Mouse (Mus musculus) MEL (cell line): ENCODE measurements around the gene Hmbs. TPM values are rescaled to one million over a fixed set of nuclear protein-coding genes. Genes with fewer than 3 reads are reported as not detected.
"Not testable (repeated sequence)": the region's sequence is repeated elsewhere in the genome, so short reads cannot be mapped to it uniquely, and the experiment has no call there.

ENCODE experiments used
- DNase-seq: peaks from one replicate; pipeline ENCODE4 v3.0.0; 2011; ENCODE audit warnings: low read depth, low spot score
- H3K27ac ChIP-seq: 2 replicates; pipeline ENCODE4 v1.5.1; 2012; ENCODE audit warnings: low read depth, mild to moderate bottlenecking, control low read depth, low read length, moderate library complexity; ENCODE audit not compliant: control insufficient read depth
- H3K27me3 ChIP-seq, 2 experiments: fragments of 150-350 bp in 1 of 2; sonication (generic) in 1 of 2; 2 replicates each; pipeline ENCODE4 v1.6.1; 2012; ENCODE audit warnings: low read length in 2 of 2, mild to moderate bottlenecking in 2 of 2, improper control_type of control experiment in 1 of 2, moderate library complexity in 1 of 2; ENCODE audit not compliant: insufficient read depth in 2 of 2, control insufficient read depth in 1 of 2
- H3K36me3 ChIP-seq, 2 experiments: 2 replicates each; pipeline ENCODE4 v1.6.1; 2012 to 2014; ENCODE audit warnings: low read length in 2 of 2, improper control_type of control experiment in 1 of 2, inconsistent platforms in 1 of 2, mild to moderate bottlenecking in 1 of 2; ENCODE audit not compliant: insufficient read depth in 2 of 2, control insufficient read depth in 1 of 2
- H3K4me1 ChIP-seq, 2 experiments: fragments of 150-350 bp in 1 of 2; sonication (generic) in 1 of 2; 2 replicates each; pipeline ENCODE4 v1.6.1; 2012; ENCODE audit warnings: low read length in 2 of 2, improper control_type of control experiment in 1 of 2, mild to moderate bottlenecking in 1 of 2; ENCODE audit not compliant: insufficient read depth in 2 of 2, control insufficient read depth in 1 of 2
- H3K4me3 ChIP-seq, 2 experiments: fragments of 150-350 bp in 1 of 2; sonication (generic) in 1 of 2; 2 replicates each; pipeline ENCODE4 v1.5.1; 2012; ENCODE audit warnings: low read depth in 2 of 2, low read length in 2 of 2, mild to moderate bottlenecking in 2 of 2, moderate library complexity in 2 of 2, control low read depth in 1 of 2, improper control_type of control experiment in 1 of 2; ENCODE audit not compliant: control insufficient read depth in 1 of 2, insufficient read depth in 1 of 2
- H3K79me2 ChIP-seq: 2 replicates; pipeline ENCODE4 v1.6.1; 2012; ENCODE audit warnings: mild to moderate bottlenecking, low read length, moderate library complexity; ENCODE audit not compliant: control insufficient read depth, poor library complexity, insufficient read depth
- H3K9ac ChIP-seq: 2 replicates; pipeline ENCODE4 v1.6.1; 2012; ENCODE audit warnings: low read depth, mild to moderate bottlenecking, control low read depth, low read length, moderate library complexity; ENCODE audit not compliant: control insufficient read depth, poor library complexity, severe bottlenecking
- H3K9me3 ChIP-seq: fragments of 150-350 bp; sonication (generic); replicated peaks from 2 replicates; pipeline ENCODE4 v1.6.1; 2012; ENCODE audit warnings: mild to moderate bottlenecking, low read length, improper control_type of control experiment, moderate library complexity; ENCODE audit not compliant: insufficient read depth
- CTCF ChIP-seq, 3 experiments: IDR thresholded peaks in 2 of 3; conservative IDR thresholded peaks in 1 of 3; 2 replicates each; pipeline ENCODE4 v1.5.1; 2011 to 2012; ENCODE audit warnings: low read length in 3 of 3, low read depth in 2 of 3, mild to moderate bottlenecking in 2 of 3, improper control_type of control experiment in 1 of 3, inconsistent platforms in 1 of 3, mixed read lengths in 1 of 3, moderate library complexity in 1 of 3; ENCODE audit not compliant: control insufficient read depth in 1 of 3, insufficient read depth in 1 of 3, poor library complexity in 1 of 3, severe bottlenecking in 1 of 3
- EP300 ChIP-seq, 2 experiments: IDR thresholded peaks; 2 replicates each; pipeline ENCODE4 v1.6.1; 2011; ENCODE audit warnings: improper control_type of control experiment in 2 of 2, low read length in 2 of 2, low read depth in 1 of 2, mild to moderate bottlenecking in 1 of 2
- GATA1 ChIP-seq: IDR thresholded peaks from 2 replicates; pipeline ENCODE4 v1.6.1; 2011; ENCODE audit warnings: low read depth, low read length, improper control_type of control experiment
- JUND ChIP-seq: IDR thresholded peaks from 2 replicates; pipeline ENCODE4 v1.6.1; 2011; ENCODE audit warnings: low read depth, mild to moderate bottlenecking, improper control_type of control experiment, low read length
- MAZ ChIP-seq: IDR thresholded peaks from 2 replicates; pipeline ENCODE4 v1.6.1; 2012; ENCODE audit warnings: low read depth, mild to moderate bottlenecking, inconsistent platforms, low read length, improper control_type of control experiment
- MYB ChIP-seq: IDR thresholded peaks from 2 replicates; pipeline ENCODE4 v1.6.1; 2011; ENCODE audit warnings: mild to moderate bottlenecking, low read depth, low read length, improper control_type of control experiment
- MYC ChIP-seq: IDR thresholded peaks from 2 replicates; pipeline ENCODE4 v1.6.1; 2011; ENCODE audit warnings: low read depth, mild to moderate bottlenecking, low read length, improper control_type of control experiment, moderate library complexity
- NELFE ChIP-seq: IDR thresholded peaks from 2 replicates; pipeline ENCODE4 v1.6.1; 2011; ENCODE audit warnings: low read depth, low read length, improper control_type of control experiment
- POLR2AphosphoS2 ChIP-seq: IDR thresholded peaks from 2 replicates; pipeline ENCODE4 v1.6.1; 2011; ENCODE audit warnings: low read length, improper control_type of control experiment
- RAD21 ChIP-seq: IDR thresholded peaks from 2 replicates; pipeline ENCODE4 v1.6.1; 2011; ENCODE audit warnings: mild to moderate bottlenecking, low read depth, low read length, improper control_type of control experiment
- SMC3 ChIP-seq: IDR thresholded peaks from 2 replicates; pipeline ENCODE4 v1.6.1; 2011; ENCODE audit warnings: low read depth, low read length, improper control_type of control experiment
- TAL1 ChIP-seq: IDR thresholded peaks from 2 replicates; pipeline ENCODE4 v1.6.1; 2012; ENCODE audit warnings: mild to moderate bottlenecking, inconsistent platforms, low read length, moderate library complexity, mixed read lengths
- TBP ChIP-seq: IDR thresholded peaks from 2 replicates; pipeline ENCODE4 v1.8.0; 2011; ENCODE audit warnings: low read depth, low read length, improper control_type of control experiment
- UBTF ChIP-seq: IDR thresholded peaks from 2 replicates; pipeline ENCODE4 v1.6.1; 2012; ENCODE audit warnings: low read depth, mild to moderate bottlenecking, inconsistent platforms, low read length, improper control_type of control experiment, moderate library complexity, borderline replicate concordance; ENCODE audit not compliant: insufficient read depth
- ZC3H11A ChIP-seq: IDR thresholded peaks from 2 replicates; pipeline ENCODE4 v1.6.1; 2012; ENCODE audit warnings: low read depth, mild to moderate bottlenecking, inconsistent platforms, low read length, improper control_type of control experiment
- polyA plus RNA-seq, 2 experiments: library from polyadenylated mRNA; stranded (reverse) in 1 of 2; unstranded in 1 of 2; fragments of >175 nt in 1 of 2; fragments of >200 nt in 1 of 2; gene quantifications; 2 replicates each; pipeline versions ENCODE4 v1.2.1 to v1.2.4; 2012; ENCODE audit warnings: low replicate concordance in 2 of 2, low read depth in 1 of 2; ENCODE audit not compliant: insufficient read length in 2 of 2, insufficient read depth in 1 of 2, missing spikeins in 1 of 2
- total RNA-seq: library from RNA; depleted of rRNA; stranded (reverse); fragments of 300-350 nt; gene quantifications from 2 replicates; pipeline ENCODE4 v1.2.3, GENCODE M21; 2012

Hmbs gene
- total and polyA plus RNA-seq, 3 experiments = 138 to 145 TPM; not detected in 1

DNA sequence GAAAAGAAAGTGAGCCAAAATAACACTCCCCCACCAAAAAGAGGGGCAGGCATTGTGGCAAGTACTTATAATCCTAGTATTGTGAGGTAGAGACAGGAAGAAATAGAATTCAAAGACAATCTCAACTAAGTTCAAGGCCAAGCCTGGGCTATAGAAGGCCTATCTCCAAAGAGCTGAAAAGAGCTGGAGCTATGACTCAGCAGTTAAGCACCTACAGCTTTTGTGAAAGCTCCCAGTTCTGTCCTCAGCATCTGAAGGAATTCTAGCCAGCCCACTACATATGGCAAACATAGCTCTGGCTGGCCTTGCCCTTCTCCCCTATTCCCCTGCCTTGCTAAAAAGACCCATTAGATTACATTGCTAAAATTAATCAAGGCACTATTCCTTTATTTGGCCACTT is 29.4 kb upstream of the Hmbs start:
- no peak for TF ChIP-seq UBTF
- TF ChIP-seq TAL1 = no peak
- TF ChIP-seq EP300 (IDR thresholded peaks at IDR 0.05; ENCODE audit: low read depth in 1 of 2, low read length in 2 of 2) = no peak
- no peak for TF ChIP-seq POLR2AphosphoS2
- TF ChIP-seq TBP = no peak
- TF ChIP-seq SMC3 = no peak
- no peak for TF ChIP-seq JUND
- TF ChIP-seq MAZ = no peak
- no peak for TF ChIP-seq NELFE
- TF ChIP-seq MYB = no peak
- no peak for TF ChIP-seq GATA1
- Histone ChIP-seq H3K27ac (no peak overlapping the region), H3K4me1 (peaks cover 0 to 4% of the 10 kb centered on the region in 2 experiments; a peak in 1 of 4 replicates), H3K79me2 (peaks cover 1% of the 10 kb centered on the region; the same call in 1 of the 2 replicates), H3K4me3 (no peak overlapping the region), H3K27me3 (no peaks in the 10 kb centered on the region), H3K9ac (no peak overlapping the region), H3K36me3 (peaks cover 0 to 4% of the 10 kb centered on the region in 2 experiments; a peak in 2 of 4 replicates), H3K9me3 (no peaks in the 10 kb centered on the region)
- no peak for DNase-seq

DNA sequence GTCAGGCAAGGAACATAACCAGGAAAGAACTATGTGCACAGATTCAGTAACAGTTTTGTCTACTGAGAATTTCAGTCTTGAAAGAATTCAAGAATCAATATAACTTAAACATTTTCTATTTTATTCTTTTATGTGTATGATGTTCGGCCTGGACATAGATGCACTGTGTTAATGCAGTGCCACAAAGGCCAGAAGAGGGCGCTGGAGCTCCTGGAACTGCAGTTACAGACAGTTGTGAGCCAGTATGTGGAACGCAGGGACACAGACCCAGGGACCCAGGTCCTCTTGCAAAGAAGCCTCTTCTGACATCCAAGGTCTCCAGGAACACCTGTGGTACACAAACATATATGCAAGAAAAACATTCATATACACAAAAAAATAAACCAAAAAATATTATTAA is 20.5 kb upstream of the Hmbs start:
- Histone ChIP-seq H3K27ac (no peak overlapping the region), H3K79me2 (peaks cover 12% of the 10 kb centered on the region), H3K27me3 (no peaks in the 10 kb centered on the region), H3K9ac (no peak overlapping the region), H3K4me3 (no peak overlapping the region), H3K9me3 (no peaks in the 10 kb centered on the region), H3K4me1 (peaks cover 0 to 2% of the 10 kb centered on the region in 2 experiments; a peak in 1 of 4 replicates), H3K36me3 (peaks cover 0 to 5% of the 10 kb centered on the region in 2 experiments; a peak in 2 of 4 replicates)
- peak; percentile 57 for TF ChIP-seq SMC3
- TF ChIP-seq RAD21 = peak; percentile 65
- no peak for TF ChIP-seq MYB
- TF ChIP-seq CTCF (IDR thresholded peaks at IDR 0.05 in 2 of 3, conservative IDR thresholded peaks at IDR 0.05 in 1 of 3; ENCODE audit: control insufficient read depth in 1 of 3, insufficient read depth in 1 of 3, low read depth in 2 of 3, low read length in 3 of 3, poor library complexity in 1 of 3, severe bottlenecking in 1 of 3) = peak; percentile 78 to 85 (median 80)
- peak; percentile 51 for TF ChIP-seq ZC3H11A
- peak; percentile 80 for DNase-seq

DNA sequence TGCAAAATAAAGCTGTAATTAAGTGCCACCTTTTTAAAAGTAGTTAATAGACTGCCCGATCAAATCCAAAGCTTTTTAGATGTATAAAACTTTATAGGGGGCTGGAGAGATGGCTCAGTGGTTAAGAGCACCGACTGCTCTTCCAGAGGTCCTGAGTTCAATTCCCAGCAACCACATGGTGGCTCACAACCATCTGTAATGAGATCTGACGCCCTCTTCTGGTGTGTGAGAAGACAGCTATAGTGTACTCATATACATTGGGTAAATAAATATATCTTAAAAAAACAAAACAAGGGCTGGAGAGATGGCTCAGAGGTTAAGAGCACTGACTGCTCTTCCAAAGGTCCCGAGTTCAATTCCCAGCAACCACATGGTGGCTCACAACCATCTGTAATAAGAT is 17.9 kb upstream of the Hmbs start:
- H3K36me3 ChIP-seq, H3K9me3 ChIP-seq, H3K27me3 ChIP-seq, DNase-seq, H3K4me1 ChIP-seq: not testable (repeated sequence)
- Histone ChIP-seq H3K79me2 (peaks cover 12% of the 10 kb centered on the region), H3K9ac (peak overlapping the region; percentile 51), H3K4me3 (peak overlapping the region; percentile 11 to 37; a peak in 2 of 4 replicates), H3K27ac (peak overlapping the region; percentile 86)
- TF ChIP-seq SMC3 (0 out of 2 replicates have a peak, but pooled peaks have one; percentile 2), MYC (0 out of 2 replicates have a peak, but pooled peaks have one; percentile 5)
